Mouse (Mus musculus) cerebellum, adult 9-10 months (tissue): ENCODE data around the gene Trit1.
"Not testable (repeated sequence)": the region's sequence is repeated elsewhere in the genome, so short reads cannot be mapped to it uniquely, and the experiment has no call there.

Source experiments
- DNase-seq: peaks from one replicate; pipeline ENCODE4 v3.0.0; 2022

The Trit1 gene

DNA sequence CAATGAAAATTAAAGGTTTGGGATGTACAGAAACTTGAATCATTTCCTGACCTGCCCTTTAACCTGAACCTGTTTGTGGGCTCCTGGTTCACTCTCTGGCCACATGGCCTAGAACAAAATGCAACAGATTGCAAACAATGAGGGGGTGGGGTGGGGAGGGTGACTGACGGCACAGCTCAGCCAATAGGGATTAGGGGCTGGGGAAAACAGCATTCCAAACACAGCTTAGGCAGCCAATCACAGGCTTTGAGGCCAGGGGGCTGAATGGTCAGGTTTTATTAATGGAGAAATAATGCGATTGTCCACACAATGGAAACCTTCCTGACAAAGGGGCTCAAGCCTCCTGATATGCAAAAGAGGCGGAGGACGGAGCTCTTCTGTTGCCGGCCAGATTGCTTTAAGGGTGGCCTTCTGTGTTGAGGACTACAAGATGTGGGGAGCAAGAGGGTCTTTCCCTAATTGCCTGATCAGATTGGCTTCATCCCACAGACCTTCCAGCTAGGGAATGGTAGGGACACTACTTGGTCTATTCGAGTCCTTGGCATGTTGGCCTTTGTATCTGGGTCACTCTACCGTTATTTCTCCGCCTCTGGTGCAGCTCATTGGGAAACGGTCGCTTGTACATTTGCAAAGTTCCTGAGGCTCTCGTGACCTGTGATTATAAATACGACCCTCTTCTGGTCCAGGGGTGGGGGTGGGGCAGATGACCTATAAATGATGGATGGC, 17.7 kb upstream of the Trit1 start:
- DNase-seq: no peak

DNA sequence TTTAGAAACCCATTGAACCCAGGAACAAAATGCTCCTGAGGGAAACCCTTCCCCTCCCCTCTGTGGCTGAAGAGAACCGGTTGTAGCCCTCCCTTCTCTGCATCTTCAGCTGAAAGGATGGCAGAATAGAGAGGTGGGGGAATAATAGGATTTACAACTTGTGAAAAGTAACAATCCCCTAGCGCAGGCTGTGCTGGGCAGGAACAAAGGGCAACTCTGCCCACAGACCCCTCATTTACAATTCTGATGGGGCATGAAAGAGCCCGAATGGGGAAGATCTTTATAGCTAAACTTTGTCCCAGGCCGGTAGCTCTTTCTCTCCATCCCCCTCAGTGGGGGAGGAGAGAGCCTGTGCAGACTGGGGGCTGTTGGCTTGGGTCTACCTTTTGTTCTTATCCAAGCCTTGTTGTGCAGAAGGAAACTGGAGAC, 17.1 kb upstream of the Trit1 start:
- DNase-seq: no peak

DNA sequence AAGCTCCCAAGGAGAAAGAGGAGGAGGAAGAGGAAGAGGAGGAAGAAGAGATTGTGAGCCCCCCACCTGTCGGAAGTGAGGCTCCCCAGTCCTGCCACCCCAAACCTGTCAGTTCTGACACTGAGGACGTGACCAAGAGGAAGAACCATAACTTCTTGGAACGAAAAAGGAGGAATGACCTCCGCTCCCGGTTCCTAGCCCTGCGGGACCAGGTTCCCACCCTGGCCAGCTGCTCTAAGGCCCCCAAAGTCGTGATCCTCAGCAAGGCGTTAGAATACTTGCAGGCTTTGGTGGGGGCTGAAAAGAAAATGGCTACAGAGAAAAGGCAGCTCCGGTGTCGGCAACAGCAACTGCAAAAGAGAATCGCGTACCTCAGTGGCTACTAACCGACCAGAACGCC, 16.3 kb upstream of the Trit1 start:
- DNase-seq: no peak

DNA sequence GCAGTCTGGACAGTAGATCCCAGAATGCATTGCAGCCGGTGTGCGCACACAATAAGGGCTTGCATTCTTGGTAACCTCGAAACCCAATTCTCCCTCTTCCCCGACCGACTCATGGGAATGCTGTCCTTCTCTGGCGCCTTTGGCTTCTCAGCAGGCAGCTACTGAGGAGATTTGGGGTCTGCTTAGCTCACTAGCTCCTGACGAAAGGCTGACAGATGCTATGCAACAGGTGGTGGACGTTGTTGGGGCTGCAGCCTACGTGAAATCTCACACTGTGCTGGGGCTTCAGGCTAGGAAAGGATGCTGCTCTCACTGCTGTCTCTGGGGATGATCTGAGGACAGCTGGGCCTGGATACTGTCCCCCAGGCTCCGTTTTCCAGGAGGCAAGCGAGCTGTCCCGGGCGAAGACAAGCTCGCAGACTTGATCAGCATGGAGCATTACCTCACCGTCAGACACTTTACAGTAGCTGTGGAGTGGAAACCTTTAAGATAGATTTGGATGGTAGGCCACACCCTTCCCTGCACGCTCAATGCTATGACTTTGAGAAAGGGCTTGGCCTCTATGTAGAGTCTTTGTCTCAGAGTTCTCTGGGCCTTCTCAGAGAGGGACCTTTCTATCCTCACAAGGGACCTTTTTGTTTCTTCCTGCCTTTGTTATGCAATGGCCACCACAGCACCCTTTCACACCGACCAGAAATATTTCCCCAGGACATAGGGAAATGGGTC, 15.6 kb upstream of the Trit1 start:
- no peak for DNase-seq

DNA sequence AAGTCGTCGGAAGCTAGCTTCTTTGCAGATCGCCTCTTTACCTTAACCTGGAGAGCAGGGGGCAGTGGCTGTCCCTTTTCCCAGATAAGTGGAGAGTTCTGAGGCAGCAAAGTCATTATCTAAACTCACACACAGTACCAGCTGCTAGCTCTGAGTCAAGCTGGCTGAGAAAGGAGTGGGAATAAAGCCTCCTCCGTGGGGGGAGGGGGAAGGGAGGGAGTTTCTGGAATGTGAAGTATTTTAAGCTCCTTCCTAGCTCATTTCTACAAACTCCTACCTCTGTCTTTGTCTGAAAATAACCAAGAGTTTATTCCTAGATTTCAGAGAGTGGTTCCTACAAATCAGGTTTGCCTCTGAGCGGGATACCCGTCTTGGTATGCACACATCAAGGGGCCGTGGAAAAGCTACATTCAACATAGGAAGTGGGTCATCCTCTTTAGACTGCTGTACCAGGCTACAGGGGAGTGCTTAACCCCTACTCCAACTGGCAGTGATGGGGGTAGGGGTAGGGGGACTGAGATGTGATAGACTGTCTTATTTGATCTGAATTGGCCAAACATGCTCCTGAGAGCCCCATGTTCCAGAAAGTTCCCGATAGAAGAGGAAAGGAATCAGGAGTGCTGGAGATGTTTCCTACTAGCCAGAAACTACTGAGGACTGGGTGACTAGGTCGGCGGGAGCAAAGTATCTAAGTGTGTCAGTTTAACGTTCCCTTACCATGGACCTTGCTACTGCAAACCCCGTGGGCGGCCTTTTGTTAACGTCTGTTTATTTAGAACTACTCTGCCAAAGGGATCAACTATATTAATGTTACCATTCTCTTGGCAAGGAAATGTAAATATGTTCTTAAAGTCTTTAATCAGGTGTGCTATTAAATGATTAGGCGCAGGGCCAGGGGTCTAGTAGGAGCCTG, 11.1 kb upstream of the Trit1 start:
- DNase-seq: no peak

DNA sequence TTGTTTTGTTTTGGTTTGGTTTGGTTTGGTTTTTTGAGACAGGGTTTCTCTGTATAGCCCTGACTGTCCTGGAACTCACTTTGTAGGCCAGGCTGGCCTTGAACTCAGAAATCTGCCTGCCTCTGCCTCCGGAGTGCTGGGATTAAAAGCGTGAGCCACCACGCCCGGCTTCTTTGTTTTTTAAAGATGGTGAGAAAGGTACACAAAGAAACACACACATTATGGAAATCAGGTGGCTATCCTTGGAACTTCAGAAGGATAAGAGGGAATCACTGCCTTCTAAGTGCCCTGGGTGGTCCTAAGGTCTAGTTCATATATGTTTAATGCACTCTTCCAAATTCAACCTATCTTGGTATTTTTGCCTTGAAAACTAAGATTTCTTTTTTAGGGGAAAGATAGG, 3.9 kb upstream of the Trit1 start:
- DNase-seq: not testable (repeated sequence)

DNA sequence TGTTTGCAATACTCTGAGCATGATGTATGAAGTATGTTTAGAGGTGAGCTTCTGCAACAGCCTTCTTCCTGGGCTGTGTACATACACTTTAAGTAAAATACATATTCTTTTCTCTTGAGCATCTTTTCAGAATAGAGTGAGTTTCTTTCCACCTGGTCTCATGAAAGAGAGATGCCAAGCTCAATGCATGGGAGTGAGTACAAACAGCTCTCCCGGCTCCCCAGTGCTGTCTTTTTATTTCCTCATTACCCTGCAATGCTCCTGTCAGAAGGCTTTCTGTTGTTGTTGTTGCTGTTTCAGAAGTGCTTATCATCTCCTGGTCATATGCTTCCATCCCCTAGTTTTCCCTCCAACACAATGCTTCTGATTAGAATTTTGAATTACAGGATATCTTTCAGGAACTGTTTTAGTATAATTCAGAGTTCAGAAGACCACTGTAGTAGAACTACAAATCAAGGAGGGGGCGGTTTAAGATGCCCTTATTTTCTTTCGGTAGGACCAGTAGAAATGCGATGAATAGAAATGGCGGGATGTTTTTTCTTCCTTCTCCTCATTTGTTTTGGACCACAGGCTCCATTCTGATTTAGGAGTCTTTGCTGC, 3.0 kb upstream of the Trit1 start:
- no peak for DNase-seq

DNA sequence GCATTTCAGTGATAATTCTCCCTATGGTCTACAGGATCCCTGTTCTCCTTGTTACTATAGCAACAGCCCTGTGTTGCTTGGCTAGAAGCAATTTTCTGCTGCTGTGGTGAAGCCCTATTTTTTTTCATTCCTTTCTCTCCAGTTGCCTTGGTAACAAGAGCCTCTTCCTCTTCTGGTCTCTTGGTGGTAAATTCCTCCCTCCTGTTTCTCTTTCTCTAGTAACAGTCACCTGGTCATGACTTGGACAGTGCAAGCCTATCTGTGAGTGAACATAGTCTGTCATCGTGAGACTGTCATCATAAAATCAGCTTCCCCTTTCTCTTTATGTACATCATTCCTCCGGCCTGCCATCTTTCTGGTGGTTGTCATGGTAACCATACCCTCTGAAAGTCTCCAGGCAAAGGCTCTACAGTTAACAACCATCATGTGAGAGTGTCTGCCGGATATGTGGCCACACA, 2.4 kb upstream of the Trit1 start:
- peak; percentile 63 for DNase-seq

DNA sequence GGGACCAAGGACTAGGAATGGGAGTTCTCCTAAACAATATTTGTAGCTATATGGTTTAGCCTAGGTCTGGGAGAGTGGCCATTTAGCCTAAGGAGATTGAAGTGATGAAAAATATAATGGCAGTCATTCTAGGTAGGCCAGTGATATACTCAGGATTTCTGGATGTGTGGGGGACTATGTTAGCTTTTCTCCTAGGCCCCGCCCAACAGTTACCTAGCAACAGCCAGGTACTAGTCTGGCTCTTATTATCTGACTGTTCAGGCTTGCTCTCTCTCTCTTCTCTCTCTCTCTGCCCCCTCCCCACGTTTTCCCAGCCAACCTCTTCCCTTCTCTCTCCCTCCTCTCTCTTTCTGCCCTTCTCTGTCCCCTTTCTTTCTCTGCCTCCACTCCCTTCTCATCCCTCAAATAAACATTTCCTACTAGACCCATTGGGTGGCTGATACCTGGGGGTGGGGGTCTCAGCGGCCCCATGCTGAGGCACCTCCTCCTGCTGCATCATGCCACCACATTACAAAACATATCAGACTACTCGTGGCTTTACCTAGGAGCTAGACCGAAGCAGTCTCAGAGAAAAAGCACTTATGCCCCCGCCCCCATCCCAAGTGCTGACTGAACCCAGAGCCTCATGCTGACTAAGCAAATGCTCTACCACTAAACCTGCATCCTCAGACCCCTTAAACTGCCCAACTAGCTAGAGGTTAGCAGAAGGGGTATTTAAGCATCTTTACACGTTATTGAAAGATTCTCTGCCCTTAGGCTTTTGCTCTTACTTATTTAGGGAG, 1.7 kb upstream of the Trit1 start:
- DNase-seq: no peak

DNA sequence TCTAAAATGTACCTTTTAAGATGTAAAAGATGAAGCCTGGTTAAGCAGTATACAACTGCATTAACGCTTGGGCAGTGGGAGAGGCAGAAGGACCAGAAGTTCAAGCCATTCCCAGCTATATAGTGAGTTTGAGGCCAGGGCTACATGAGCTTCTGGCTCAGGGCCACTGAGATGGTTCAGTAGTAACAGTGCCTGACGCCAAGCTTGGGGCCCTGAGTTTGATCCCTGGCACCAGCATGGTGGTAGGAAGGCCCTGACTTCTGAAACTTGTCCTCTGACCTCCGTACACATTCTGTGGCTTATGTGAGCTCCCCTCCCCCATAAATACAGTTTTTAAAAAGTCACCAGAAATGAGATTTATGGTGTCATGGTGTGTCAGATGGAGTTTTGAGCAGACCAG, 5.2 kb downstream of the Trit1 start:
- DNase-seq: no peak

DNA sequence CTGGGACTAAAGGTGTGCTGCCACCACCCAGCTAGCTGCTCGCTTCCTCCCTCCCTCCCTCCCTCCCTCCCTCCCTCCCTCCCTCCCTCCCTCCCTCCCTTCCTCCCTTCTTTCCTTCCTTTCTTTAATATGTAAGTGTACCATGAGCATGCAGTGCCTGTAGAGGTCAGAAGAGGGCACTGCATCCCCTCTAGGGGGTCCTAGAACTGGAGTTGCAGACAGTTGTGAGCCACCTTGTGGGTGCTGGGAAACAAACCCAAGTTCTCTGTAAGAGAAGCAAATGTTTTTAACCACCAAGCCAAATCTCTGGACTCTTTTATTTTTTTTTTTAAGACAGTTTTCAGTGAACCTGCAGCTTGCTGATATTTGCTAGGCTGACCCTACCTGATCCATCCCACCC, 6.5 kb downstream of the Trit1 start:
- no peak for DNase-seq

DNA sequence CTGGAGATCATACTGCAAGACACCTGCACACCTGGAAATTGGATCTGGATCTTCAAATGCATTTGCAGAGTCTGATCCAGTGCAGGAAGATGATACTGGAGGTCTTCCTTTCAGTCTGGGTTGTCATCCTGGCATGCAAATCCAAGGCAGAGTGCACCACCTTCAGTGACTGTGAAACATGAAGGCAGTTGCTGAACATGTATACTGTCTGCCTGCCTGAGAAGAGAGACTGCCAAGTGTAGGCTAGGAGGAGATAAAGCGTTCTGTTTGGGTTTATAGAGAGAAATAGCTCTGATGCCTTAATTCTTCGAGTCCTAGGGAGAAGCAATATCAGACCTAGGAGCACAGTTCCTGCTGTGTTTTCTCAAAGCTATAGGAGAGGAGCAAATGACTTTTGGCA, 9.0 kb downstream of the Trit1 start:
- DNase-seq: no peak

DNA sequence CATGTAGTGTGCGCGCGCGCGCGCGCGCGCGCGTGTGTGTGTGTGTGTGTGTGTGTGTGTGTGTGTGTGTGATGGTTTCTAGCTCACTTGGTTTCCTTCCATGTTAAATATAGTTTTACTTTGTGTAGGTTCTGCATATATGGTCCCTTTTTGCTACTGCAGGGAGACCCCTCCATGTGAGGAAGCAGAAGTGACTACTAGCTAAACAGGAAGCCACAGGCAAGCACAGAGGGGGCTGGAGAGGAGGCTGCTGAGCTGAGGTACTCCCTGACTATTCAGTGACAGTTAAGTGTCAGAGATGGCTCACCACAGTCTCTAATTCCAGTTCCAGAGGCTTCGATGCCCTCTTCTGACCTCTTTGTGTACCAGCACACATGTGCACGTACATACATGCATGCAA, 9.8 kb downstream of the Trit1 start:
- DNase-seq: no peak

DNA sequence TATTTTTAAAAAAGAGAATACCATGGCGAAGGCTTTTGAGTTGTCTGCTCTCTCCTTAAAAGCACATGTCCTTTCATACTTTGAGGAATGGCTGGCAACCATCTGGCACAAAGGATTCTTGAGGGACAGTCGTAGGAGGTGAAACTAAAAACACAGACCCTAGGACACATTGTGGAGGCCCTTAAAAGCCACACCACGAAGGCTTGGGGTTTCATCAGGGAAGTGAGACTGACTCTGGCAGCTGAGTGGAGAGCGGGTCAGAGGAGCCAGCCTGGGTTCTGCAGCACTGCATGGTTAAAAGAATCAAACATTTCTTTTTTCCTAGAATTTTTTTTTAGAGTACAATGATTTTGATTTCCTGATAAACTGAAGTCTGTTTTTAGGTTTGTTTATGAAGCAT, 10.2 kb downstream of the Trit1 start:
- no peak for DNase-seq

DNA sequence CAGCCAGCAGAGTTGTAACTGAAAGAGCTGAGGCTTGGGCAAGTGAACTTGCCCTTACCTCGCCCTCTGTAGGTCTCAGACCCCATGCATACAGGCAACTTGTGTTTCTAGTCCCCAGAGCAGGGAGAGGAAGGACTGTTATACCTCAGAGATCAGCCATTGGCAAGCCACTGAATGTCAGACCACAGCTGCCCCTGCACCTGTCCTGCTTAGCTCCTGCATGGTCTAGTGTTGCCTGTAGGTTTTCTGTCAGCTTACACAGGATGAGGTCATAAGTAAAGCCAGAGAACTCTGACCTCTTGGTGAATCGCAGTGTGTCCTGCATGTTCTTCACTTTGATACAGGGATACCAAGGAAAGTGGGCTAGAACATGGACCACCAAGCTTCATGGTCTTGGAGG, 18.4 kb downstream of the Trit1 start:
- no peak for DNase-seq

DNA sequence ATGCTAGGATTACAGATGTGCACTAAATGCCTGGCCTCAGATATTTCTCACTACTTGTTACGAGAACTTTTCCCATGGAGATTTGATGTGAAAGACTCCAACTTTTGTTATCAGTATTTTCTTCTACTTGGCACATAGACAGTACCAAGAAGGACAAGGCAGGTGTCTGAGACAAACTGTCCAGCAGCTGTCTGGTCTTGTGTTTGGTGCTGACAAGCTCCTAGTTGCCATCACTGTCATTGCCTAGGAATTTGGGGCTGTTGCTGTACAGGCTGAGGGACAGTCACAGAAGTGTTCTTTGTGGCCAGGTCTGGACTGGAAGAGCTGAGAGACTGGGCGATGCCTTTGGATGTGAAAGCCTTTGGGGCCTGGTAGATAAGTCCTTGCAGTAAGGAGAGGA, 19.2 kb downstream of the Trit1 start:
- no peak for DNase-seq

DNA sequence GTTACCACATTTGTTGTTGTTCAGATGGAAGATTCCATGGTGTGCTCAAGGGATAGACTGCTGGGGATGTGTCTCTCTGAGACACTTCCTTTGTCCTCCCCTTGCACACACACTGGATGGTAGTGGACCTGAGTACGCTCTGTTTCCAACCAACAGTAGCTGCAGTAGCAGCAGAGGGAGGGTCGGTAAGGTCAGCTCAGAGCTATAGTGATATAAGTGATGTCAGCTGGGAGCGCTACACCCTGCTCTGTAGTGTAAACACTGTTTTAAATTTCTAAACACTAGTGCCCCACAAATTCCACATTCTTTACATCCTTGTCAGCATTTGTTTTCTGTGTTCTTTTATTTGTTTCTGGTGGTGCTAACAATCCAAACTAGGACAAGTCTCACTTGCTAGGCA, 20.3 kb downstream of the Trit1 start:
- DNase-seq: no peak

DNA sequence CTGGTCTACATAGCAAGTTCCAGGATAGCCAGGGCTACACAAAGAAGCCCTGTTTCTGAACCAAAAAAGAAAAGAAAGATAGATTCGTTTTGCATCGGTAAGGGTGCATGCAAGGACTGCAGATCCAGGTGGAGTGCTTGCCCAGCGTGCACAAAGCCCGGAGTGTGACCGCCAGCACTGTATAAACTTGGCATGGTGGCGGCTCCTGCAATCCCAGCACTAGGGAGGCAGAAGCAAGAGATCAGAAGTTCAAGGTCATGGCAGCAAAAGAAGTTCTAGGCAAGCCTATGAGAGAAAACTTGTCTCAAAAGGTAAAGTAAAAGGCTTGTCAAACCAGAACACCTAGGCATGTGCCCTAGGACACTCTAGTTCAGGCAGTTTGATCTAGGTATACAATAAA, 24.7 kb downstream of the Trit1 start:
- no peak for DNase-seq

DNA sequence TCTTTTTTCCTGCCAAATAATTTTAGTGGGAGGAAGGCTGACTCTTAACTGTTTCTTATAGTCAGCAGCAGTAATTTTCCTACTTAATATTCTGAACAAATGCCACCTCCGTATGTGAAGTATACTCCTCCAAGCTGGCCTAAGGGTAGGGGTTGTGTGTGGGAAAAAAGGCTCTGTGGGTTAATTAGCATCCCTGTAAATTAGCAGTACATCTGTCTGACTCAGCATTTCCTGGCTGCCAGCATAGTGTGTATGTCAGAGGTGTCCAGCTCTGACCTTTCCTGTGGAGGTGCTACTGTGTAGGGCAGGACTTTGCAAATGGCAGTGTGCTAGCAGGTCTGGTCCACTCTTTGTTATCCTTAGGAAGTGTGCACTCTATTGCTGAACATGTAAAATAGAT, 27.5 kb downstream of the Trit1 start:
- no peak for DNase-seq

DNA sequence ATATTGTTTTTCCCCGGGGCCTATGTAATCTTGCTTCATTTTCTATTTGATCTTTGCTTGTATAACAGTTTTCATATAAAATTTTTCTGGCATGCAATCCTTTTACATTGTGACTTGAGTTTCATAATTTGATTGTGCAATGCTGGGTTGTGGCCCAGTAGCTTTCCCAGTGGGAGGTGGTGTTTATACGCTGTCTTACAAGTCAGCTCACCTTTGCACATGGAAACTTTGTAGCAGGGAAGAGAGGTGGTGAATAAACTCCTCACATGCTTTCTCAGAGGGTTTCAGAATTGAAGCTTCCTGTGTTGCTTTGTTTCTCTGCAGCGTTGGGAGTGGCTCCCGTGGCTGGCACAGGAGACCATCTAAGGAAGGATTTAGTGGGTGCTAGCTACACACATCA, 28.4 kb downstream of the Trit1 start:
- DNase-seq: no peak

DNA sequence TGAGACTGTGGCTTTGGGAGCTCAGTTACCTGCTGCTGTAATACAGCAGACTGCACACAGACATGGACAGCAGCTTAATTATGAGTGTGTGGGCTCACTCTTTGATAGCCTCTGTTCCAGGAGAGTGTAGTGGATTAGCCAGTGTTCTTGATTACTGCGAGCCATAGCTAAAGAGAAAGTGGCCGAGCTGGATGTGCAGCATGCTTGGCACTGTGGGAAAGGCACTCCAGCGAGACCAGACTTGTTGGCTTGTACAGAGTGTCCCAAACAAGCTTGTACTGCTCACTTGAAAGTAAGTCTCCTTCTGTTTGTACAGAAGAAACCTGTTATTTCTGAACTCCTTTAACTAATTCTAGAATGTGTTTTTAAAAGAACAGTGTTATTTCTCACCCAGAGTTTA, 29.9 kb downstream of the Trit1 start:
- no peak for DNase-seq

DNA sequence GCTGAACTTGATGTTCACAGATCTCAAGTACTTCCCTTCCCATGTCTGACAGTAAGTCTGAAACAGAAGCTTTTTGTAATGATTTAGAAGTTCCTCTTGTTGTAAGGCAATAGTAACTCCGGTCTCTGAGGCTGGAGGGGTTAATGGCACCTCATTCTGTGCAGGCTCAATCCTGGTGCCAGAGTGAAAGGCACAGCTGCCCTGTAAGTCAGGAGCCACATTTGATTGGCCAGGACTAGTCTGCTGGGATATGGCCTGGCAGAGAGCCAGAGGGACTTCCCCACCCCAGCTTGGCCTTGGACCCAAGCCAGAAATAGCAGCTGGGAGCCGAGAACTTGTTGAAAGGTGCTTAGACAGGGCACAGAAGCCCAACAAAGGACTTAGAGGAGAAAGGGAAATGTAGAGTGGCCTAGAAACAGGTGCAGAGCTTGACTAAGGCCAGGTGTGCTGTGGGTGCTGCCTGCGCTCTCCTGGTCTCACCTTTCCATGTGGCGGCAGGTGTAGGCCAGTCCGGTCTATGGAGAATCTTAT, 34.3 kb downstream of the Trit1 start:
- DNase-seq: peak; percentile 68
